Mouse (Mus musculus) cortical plate, adult 2 months (tissue): Measurements from ENCODE around the gene Slc35f2.

Experiments used
- CTCF ChIP-seq: fragments of 200-500 bp; IDR thresholded peaks from 2 replicates; pipeline ENCODE4 v1.5.1; 2011; ENCODE audit warnings: mild to moderate bottlenecking, control low read depth, low read length; ENCODE audit not compliant: insufficient read depth; ENCODE audit errors: extremely low read depth
- POLR2A ChIP-seq: fragments of 200-500 bp; IDR thresholded peaks from 2 replicates; pipeline ENCODE4 v1.6.1; 2011; ENCODE audit warnings: mild to moderate bottlenecking, low read length, control low read depth; ENCODE audit not compliant: insufficient read depth; ENCODE audit errors: extremely low read depth

GRCm38 (mm10) chr9:53772121-53772561 is 803 bp downstream of the Slc35f2 start:
- TF ChIP-seq CTCF (no peak), POLR2A (no peak)
